Mouse (Mus musculus) lung, adult 2 months (tissue): ENCODE results near the gene Thoc6.

Experiments
- CTCF ChIP-seq: fragments of 200-500 bp; IDR thresholded peaks from 2 replicates; pipeline ENCODE4 v1.5.1; 2011; ENCODE audit warnings: mild to moderate bottlenecking, low read length, control low read depth; ENCODE audit not compliant: insufficient read depth
- POLR2A ChIP-seq: fragments of 200-500 bp; IDR thresholded peaks from 2 replicates; pipeline ENCODE4 v1.6.1; 2011; ENCODE audit warnings: low read depth, mild to moderate bottlenecking, control low read depth, low read length, borderline replicate concordance; ENCODE audit errors: extremely low read depth

DNA sequence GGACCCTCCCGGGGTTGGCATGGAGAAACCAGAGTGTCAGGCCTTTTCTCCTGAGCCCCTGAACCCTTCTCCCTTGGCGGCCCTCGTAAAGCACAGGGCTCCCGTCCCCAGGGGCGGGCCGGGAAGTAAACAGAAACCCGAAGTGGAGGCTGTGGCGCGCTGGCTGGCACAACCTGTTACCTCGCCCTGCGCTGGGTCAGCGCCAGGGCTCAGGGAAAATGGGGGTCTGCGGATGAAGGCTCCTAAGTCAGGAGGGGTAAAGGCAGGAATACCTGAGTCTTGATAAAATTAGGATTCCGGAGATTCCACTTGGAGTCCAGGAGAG, 12.8 kb downstream of the Thoc6 start:
- TF ChIP-seq CTCF (no peak), POLR2A (no peak)
